ENCODE assay signal across 8 mouse cellular contexts in genomic region chr4:129743010-129743390, GRCm38 (mm10). TPM values are rescaled to one million over a fixed set of nuclear protein-coding genes. Genes with fewer than 3 reads are reported as not detected.
DNase-seq lines count a peak whose midpoint lies in the region; ATAC-seq and TF ChIP-seq lines count a peak whose summit lies in the region.

No protein-coding gene starts in this region.

- peak overlapping the region; percentile 99 for H3K27ac ChIP-seq in lung, embryonic 14.5 days (ENCODE audit: low read depth)
- peak overlapping the region; percentile 99 for H3K27ac ChIP-seq in forebrain, embryonic 10.5 days
- peak overlapping the region; percentile 98 for H3K27ac ChIP-seq in kidney, postnatal 0 days
- peak overlapping the region; percentile 99 for H3K27ac ChIP-seq in midbrain, postnatal 0 days (ENCODE audit: low read depth, low read length)

- peak overlapping the region; percentile 77 for H3K4me2 ChIP-seq in lung, embryonic 14.5 days
- peak overlapping the region; percentile 56 for H3K4me2 ChIP-seq in kidney, postnatal 0 days (ENCODE audit: low read length)
- H3K4me2 ChIP-seq in midbrain, postnatal 0 days (ENCODE audit: low read depth, low read length, poor library complexity, severe bottlenecking): peak overlapping the region; percentile 61

- WGBS in lung, embryonic 14.5 days: 6% methylated on average over 7 of the region's 7 CpGs
- 10% methylated on average over 7 of the region's 7 CpGs for WGBS in forebrain, embryonic 10.5 days
- WGBS in kidney, postnatal 0 days: 8% methylated on average over 7 of the region's 7 CpGs
- 4% methylated on average over 7 of the region's 7 CpGs for WGBS in midbrain, postnatal 0 days

- no peak for ATAC-seq in lung, embryonic 14.5 days (ENCODE audit: insufficient read depth)
- ATAC-seq in kidney, postnatal 0 days (replicated peaks; ENCODE audit: low FRiP score, low read depth): no peak
- ATAC-seq in midbrain, postnatal 0 days (ENCODE audit: low FRiP score): no peak

- H3K4me1 ChIP-seq in lung, embryonic 14.5 days (ENCODE audit: insufficient read depth): peaks cover 11% of the 10 kb centered on the region
- H3K4me1 ChIP-seq in forebrain, embryonic 10.5 days: peaks cover 37% of the 10 kb centered on the region
- peaks cover 13% of the 10 kb centered on the region for H3K4me1 ChIP-seq in kidney, postnatal 0 days (replicated peaks; ENCODE audit: insufficient read depth, low read length)
- peaks cover 3% of the 10 kb centered on the region; the same call in 1 of the 2 replicates for H3K4me1 ChIP-seq in midbrain, postnatal 0 days (ENCODE audit: insufficient read depth, low read length)

- no peaks in the 10 kb centered on the region for H3K9me3 ChIP-seq in lung, embryonic 14.5 days (ENCODE audit: low read depth, low read length)
- H3K9me3 ChIP-seq in forebrain, embryonic 10.5 days: no peaks in the 10 kb centered on the region
- no peaks in the 10 kb centered on the region for H3K9me3 ChIP-seq in kidney, postnatal 0 days (replicated peaks; ENCODE audit: low read length)
- no peaks in the 10 kb centered on the region for H3K9me3 ChIP-seq in midbrain, postnatal 0 days (ENCODE audit: low read length)

- H3K27me3 ChIP-seq in lung, embryonic 14.5 days (ENCODE audit: insufficient read depth, low read length): no peaks in the 10 kb centered on the region
- no peaks in the 10 kb centered on the region for H3K27me3 ChIP-seq in forebrain, embryonic 10.5 days (ENCODE audit: poor library complexity, severe bottlenecking)
- no peaks in the 10 kb centered on the region for H3K27me3 ChIP-seq in kidney, postnatal 0 days (ENCODE audit: insufficient read depth, low read length)
- no peaks in the 10 kb centered on the region for H3K27me3 ChIP-seq in midbrain, postnatal 0 days (ENCODE audit: insufficient read depth, low read length)

- H3K9ac ChIP-seq in lung, embryonic 14.5 days: peak overlapping the region; percentile 72
- H3K9ac ChIP-seq in kidney, postnatal 0 days (ENCODE audit: low read depth, low read length): peak overlapping the region; percentile 92
- H3K9ac ChIP-seq in midbrain, postnatal 0 days (replicated peaks; ENCODE audit: low read length, poor library complexity, severe bottlenecking): peak overlapping the region; percentile 93

- H3K36me3 ChIP-seq in lung, embryonic 14.5 days (ENCODE audit: insufficient read depth): peaks cover 13% of the 10 kb centered on the region
- H3K36me3 ChIP-seq in forebrain, embryonic 10.5 days (replicated peaks): peaks cover 22% of the 10 kb centered on the region
- H3K36me3 ChIP-seq in kidney, postnatal 0 days (ENCODE audit: insufficient read depth, low read length): no peaks in the 10 kb centered on the region
- no peaks in the 10 kb centered on the region for H3K36me3 ChIP-seq in midbrain, postnatal 0 days (ENCODE audit: insufficient read depth, low read length)

- H3K4me3 ChIP-seq in lung, embryonic 14.5 days (ENCODE audit: low read depth, low read length): peak overlapping the region; percentile 99
- H3K4me3 ChIP-seq in forebrain, embryonic 10.5 days: peak overlapping the region; percentile 100
- H3K4me3 ChIP-seq in kidney, postnatal 0 days (replicated peaks; ENCODE audit: low read depth, low read length): peak overlapping the region; percentile 100
- peak overlapping the region; percentile 100 for H3K4me3 ChIP-seq in midbrain, postnatal 0 days (ENCODE audit: low read depth, low read length)

- peak; percentile 28 for DNase-seq in adrenal gland, adult 8-10 months
- no peak for DNase-seq in adrenal gland, postnatal 36 days
- DNase-seq in lung, embryonic 14.5 days: peak; percentile 75
- DNase-seq in lung, postnatal 25 days (ENCODE audit: low spot score): no peak
- peak; percentile 52 for DNase-seq in forebrain, embryonic 10.5 days (ENCODE audit: extremely low spot score, low spot score)
- peak; percentile 67 for DNase-seq in kidney, postnatal 0 days (ENCODE audit: low spot score)
- DNase-seq in midbrain, postnatal 0 days (ENCODE audit: low spot score): peak; percentile 9
- no peak for DNase-seq in adrenal gland, postnatal 4 days (ENCODE audit: low spot score in 2 of 2)

- no peak for TF ChIP-seq CTCF in lung, embryonic 14.5 days (IDR thresholded peaks at IDR 0.05; ENCODE audit: low read depth)
- TF ChIP-seq CTCF in kidney, postnatal 0 days (IDR thresholded peaks at IDR 0.05; ENCODE audit: low read depth): no peak
- TF ChIP-seq CTCF in midbrain, postnatal 0 days (IDR thresholded peaks at IDR 0.05): no peak

RNA-seq across cellular contexts. Expression of gene Khdrbs1, which starts 0.9 kb away (rescaled TPM):
- 10 to 100 TPM; 70.1 to 80.2 (median 76.4) TPM for total RNA-seq in adrenal gland, adult 8-10 months (2022)
- total RNA-seq in adrenal gland, postnatal 36 days (2021): 10 to 100 TPM; 66.0 to 83.9 TPM
- 139 and 144 TPM in 2 replicates for polyA plus RNA-seq in lung, embryonic 14.5 days (2014; fragmentation: Nextera tagmentation; extraction: Ambion mirVana)
- polyA plus RNA-seq in forebrain, embryonic 10.5 days (2016; fragmentation: Nextera tagmentation; extraction: Ambion mirVana): 148 and 151 TPM in 2 replicates
- polyA plus RNA-seq in kidney, postnatal 0 days (2015; fragmentation: Nextera tagmentation; extraction: Ambion mirVana): 86.4 and 90.6 TPM in 2 replicates
- 80.8 and 101 TPM in 2 replicates for total RNA-seq in midbrain, postnatal 0 days (2014; rRNA removed)
- polyA plus RNA-seq in midbrain, postnatal 0 days (2015; fragmentation: Nextera tagmentation; extraction: Ambion mirVana): 78.0 and 87.2 TPM in 2 replicates
- total RNA-seq in adrenal gland, postnatal 4 days (2021): 100 to 1,000 TPM; 122 to 138 TPM

RNA-seq across cellular contexts. Expression of gene Tmem39b, which starts 46.4 kb away (rescaled TPM):
- total RNA-seq in adrenal gland, adult 8-10 months (2022): 10 to 100 TPM; 10.5 to 13.9 (median 11.1) TPM
- total RNA-seq in adrenal gland, postnatal 36 days (2021): 10 to 100 TPM; 11.0 to 13.3 TPM
- 28.7 TPM in 2 replicates for polyA plus RNA-seq in lung, embryonic 14.5 days (2014; fragmentation: Nextera tagmentation; extraction: Ambion mirVana)
- 15.7 and 20.0 TPM in 2 replicates for polyA plus RNA-seq in forebrain, embryonic 10.5 days (2016; fragmentation: Nextera tagmentation; extraction: Ambion mirVana)
- 12.4 and 12.9 TPM in 2 replicates for polyA plus RNA-seq in kidney, postnatal 0 days (2015; fragmentation: Nextera tagmentation; extraction: Ambion mirVana)
- total RNA-seq in midbrain, postnatal 0 days (2014; rRNA removed): 26.0 and 29.6 TPM in 2 replicates
- polyA plus RNA-seq in midbrain, postnatal 0 days (2015; fragmentation: Nextera tagmentation; extraction: Ambion mirVana): 15.9 and 16.4 TPM in 2 replicates
- 10 to 100 TPM; 15.9 to 19.4 TPM for total RNA-seq in adrenal gland, postnatal 4 days (2021)

Comparison
In these comparisons a context has a peak if more than half of its experiments do, and no peak if none do; other contexts are left out.
1. DNase-seq: peak in adrenal gland, adult 8-10 months (single experiment), lung, embryonic 14.5 days (single experiment), forebrain, embryonic 10.5 days (single experiment), kidney, postnatal 0 days (single experiment) and midbrain, postnatal 0 days (single experiment); none in adrenal gland, postnatal 36 days (0 of 2), lung, postnatal 25 days (single experiment) and adrenal gland, postnatal 4 days (0 of 2).
2. Peak in every context shown above with its lines, with median percentiles within 50 percentile points of each other: H3K27ac ChIP-seq, H3K4me2 ChIP-seq, H3K4me3 ChIP-seq and H3K9ac ChIP-seq.